Mouse (Mus musculus): ENCODE measurements around the gene Abcc10. TPM values are rescaled to one million over a fixed set of nuclear protein-coding genes. Genes with fewer than 3 reads are reported as not detected.
A peak's percentile ranks its signal among the peaks of the same experiment; 100 is the strongest.

The Abcc10 gene
- polyA plus RNA-seq, 1 experiment from 2014 or later, result 3.8 TPM

- 73% methylated on average over 6 of the region's 6 CpGs for WGBS
- Histone ChIP-seq H3K4me2 (replicated peaks; ENCODE audit: low read depth, low read length) (no peak overlapping the region), H3K9me3 (ENCODE audit: control insufficient read depth, low read length) (no peaks in the 10 kb centered on the region), H3K4me3 (ENCODE audit: low read depth, low read length) (no peak overlapping the region), H3K9ac (ENCODE audit: low read depth, low read length) (no peak overlapping the region), H3K27me3 (ENCODE audit: control insufficient read depth, insufficient read depth, low read length) (no peaks in the 10 kb centered on the region; the same call in 1 of the 2 replicates), H3K36me3 (ENCODE audit: control insufficient read depth, insufficient read depth, low read length) (peaks cover 5% of the 10 kb centered on the region; the same call in 1 of the 2 replicates), H3K4me1 (replicated peaks; ENCODE audit: control insufficient read depth, insufficient read depth, low read length) (no peaks in the 10 kb centered on the region), H3K27ac (ENCODE audit: low read depth, low read length) (no peak overlapping the region)
- no peak for DNase-seq (ENCODE audit: low spot score)
- ATAC-seq (ENCODE audit: low FRiP score), result no peak
Measured at GRCm38 (mm10) chr17:46320492-46320891, 7.7 kb downstream of the Abcc10 start.

- no peak overlapping the region for H3K9ac ChIP-seq (ENCODE audit: low read depth, low read length)
- ATAC-seq (ENCODE audit: low FRiP score) (no peak), DNase-seq (ENCODE audit: low spot score) (no peak)
- no peak overlapping the region for H3K4me2 ChIP-seq (replicated peaks; ENCODE audit: low read depth, low read length)
- no peaks in the 10 kb centered on the region for H3K27me3 ChIP-seq (ENCODE audit: control insufficient read depth, insufficient read depth, low read length)
- H3K27ac ChIP-seq (ENCODE audit: low read depth, low read length), result no peak overlapping the region
- H3K36me3 ChIP-seq (ENCODE audit: control insufficient read depth, insufficient read depth, low read length), result no peaks in the 10 kb centered on the region
- no peak overlapping the region for H3K4me3 ChIP-seq (ENCODE audit: low read depth, low read length)
- H3K9me3 ChIP-seq (ENCODE audit: control insufficient read depth, low read length), result no peaks in the 10 kb centered on the region
- no peaks in the 10 kb centered on the region for H3K4me1 ChIP-seq (replicated peaks; ENCODE audit: control insufficient read depth, insufficient read depth, low read length)
- WGBS, result 91% methylated on average over 10 of the region's 10 CpGs
Measured at GRCm38 (mm10) chr17:46315813-46316212, 12.3 kb downstream of the Abcc10 start.

GRCm38 (mm10) chr17:46313135-46313715 lies 14.9 kb downstream of the Abcc10 start:
- Histone ChIP-seq H3K4me1 (replicated peaks; ENCODE audit: control insufficient read depth, insufficient read depth, low read length) (no peaks in the 10 kb centered on the region), H3K27ac (ENCODE audit: low read depth, low read length) (no peak overlapping the region), H3K4me3 (ENCODE audit: low read depth, low read length) (no peak overlapping the region), H3K4me2 (replicated peaks; ENCODE audit: low read depth, low read length) (no peak overlapping the region), H3K9me3 (ENCODE audit: control insufficient read depth, low read length) (no peaks in the 10 kb centered on the region), H3K27me3 (ENCODE audit: control insufficient read depth, insufficient read depth, low read length) (no peaks in the 10 kb centered on the region), H3K9ac (ENCODE audit: low read depth, low read length) (no peak overlapping the region), H3K36me3 (ENCODE audit: control insufficient read depth, insufficient read depth, low read length) (no peaks in the 10 kb centered on the region)
- DNase-seq (ENCODE audit: low spot score), result no peak
- ATAC-seq (ENCODE audit: low FRiP score), result no peak
- WGBS, result 92% methylated on average over 9 of the region's 9 CpGs

DNA sequence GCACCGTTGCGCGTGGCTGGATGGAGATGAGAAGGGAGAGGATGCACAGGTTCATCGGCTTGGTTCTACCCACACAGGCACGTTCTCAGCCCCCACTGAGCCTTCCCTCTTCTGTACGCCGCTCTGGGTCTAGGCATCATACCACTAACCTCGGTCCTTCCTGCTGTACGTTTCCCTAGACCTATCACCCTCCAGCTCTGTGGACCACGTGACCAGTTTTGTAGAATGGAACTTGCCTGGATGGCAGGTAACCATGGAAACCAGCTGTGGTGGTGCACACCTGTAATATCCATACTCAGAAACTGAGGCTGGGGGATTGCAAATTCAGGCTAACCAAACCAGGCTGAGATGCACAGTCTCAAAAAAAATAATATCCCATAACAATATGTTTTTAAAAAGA lies 17.6 kb downstream of the Abcc10 start:
- Histone ChIP-seq H3K27ac (ENCODE audit: low read depth, low read length) (no peak overlapping the region), H3K4me1 (replicated peaks; ENCODE audit: control insufficient read depth, insufficient read depth, low read length) (no peaks in the 10 kb centered on the region), H3K36me3 (ENCODE audit: control insufficient read depth, insufficient read depth, low read length) (no peaks in the 10 kb centered on the region), H3K27me3 (ENCODE audit: control insufficient read depth, insufficient read depth, low read length) (no peaks in the 10 kb centered on the region), H3K9me3 (ENCODE audit: control insufficient read depth, low read length) (no peaks in the 10 kb centered on the region), H3K4me2 (replicated peaks; ENCODE audit: low read depth, low read length) (no peak overlapping the region), H3K9ac (ENCODE audit: low read depth, low read length) (no peak overlapping the region), H3K4me3 (ENCODE audit: low read depth, low read length) (no peak overlapping the region)
- WGBS, result 92% methylated on average over 10 of the region's 10 CpGs
- no peak for ATAC-seq (ENCODE audit: low FRiP score)
- DNase-seq (ENCODE audit: low spot score), result no peak

DNA sequence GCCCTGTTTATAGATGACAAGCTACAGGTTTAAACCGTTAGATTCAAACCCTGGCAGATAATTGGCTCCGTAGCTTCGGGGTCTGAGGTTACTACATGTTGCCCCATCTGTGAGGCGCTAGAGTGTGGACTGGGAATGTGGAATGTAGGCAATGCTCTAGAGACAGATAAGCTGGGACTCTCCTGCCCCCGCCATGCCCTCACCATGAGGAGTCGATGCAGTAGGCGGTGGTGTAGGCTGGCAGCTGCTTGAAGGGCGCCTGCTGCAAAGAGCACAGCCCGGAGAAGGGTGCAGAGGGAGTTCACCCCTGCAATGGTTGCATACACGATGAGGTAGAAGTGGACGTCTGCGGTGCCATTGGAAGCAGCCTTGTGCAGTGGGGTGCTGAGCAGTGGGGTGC lies 18.3 kb downstream of the Abcc10 start:
- ATAC-seq (ENCODE audit: low FRiP score), result no peak
- 85% methylated on average over 12 of the region's 12 CpGs for WGBS

DNA sequence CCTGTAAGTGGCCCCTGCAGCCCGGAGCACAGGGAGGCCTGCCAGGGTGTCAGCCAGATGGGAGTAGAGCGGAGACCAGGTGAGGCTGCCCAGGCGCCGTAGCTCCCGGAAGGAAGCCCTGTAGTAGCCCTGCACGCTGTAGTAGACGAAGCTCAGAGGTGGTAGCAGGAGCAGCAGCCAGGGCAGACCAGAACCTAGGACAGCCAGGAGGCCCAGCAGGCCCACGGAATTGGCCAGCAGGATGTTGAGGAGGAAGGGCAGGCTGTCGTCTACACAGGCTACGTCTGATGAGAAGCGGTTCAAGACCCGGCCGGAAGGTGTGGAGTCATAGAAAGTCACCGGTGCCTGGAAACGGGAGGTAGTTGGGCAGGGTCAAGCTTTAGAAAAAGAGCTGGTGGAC lies 21.2 kb downstream of the Abcc10 start:
- H3K27ac ChIP-seq (ENCODE audit: low read depth, low read length), result no peak overlapping the region
- H3K36me3 ChIP-seq (ENCODE audit: control insufficient read depth, insufficient read depth, low read length), result no peaks in the 10 kb centered on the region
- no peaks in the 10 kb centered on the region for H3K9me3 ChIP-seq (ENCODE audit: control insufficient read depth, low read length)
- no peak overlapping the region for H3K4me3 ChIP-seq (ENCODE audit: low read depth, low read length)
- 90% methylated on average over 15 of the region's 15 CpGs for WGBS
- no peak overlapping the region for H3K4me2 ChIP-seq (replicated peaks; ENCODE audit: low read depth, low read length)
- DNase-seq (ENCODE audit: low spot score) (no peak), ATAC-seq (ENCODE audit: low FRiP score) (no peak)
- H3K27me3 ChIP-seq (ENCODE audit: control insufficient read depth, insufficient read depth, low read length), result no peaks in the 10 kb centered on the region
- H3K9ac ChIP-seq (ENCODE audit: low read depth, low read length), result no peak overlapping the region
- H3K4me1 ChIP-seq (replicated peaks; ENCODE audit: control insufficient read depth, insufficient read depth, low read length), result no peaks in the 10 kb centered on the region

More for the DNA sequence above, 18.3 kb downstream of the Abcc10 start:
- no peaks in the 10 kb centered on the region for H3K36me3 ChIP-seq (ENCODE audit: control insufficient read depth, insufficient read depth, low read length)
- H3K27me3 ChIP-seq (ENCODE audit: control insufficient read depth, insufficient read depth, low read length), result no peaks in the 10 kb centered on the region
- H3K4me1 ChIP-seq (replicated peaks; ENCODE audit: control insufficient read depth, insufficient read depth, low read length), result no peaks in the 10 kb centered on the region
- H3K9ac ChIP-seq (ENCODE audit: low read depth, low read length), result no peak overlapping the region
- H3K27ac ChIP-seq (ENCODE audit: low read depth, low read length), result no peak overlapping the region
- DNase-seq (ENCODE audit: low spot score), result no peak
- no peak overlapping the region for H3K4me2 ChIP-seq (replicated peaks; ENCODE audit: low read depth, low read length)
- H3K9me3 ChIP-seq (ENCODE audit: control insufficient read depth, low read length), result no peaks in the 10 kb centered on the region
- no peak overlapping the region for H3K4me3 ChIP-seq (ENCODE audit: low read depth, low read length)

- Histone ChIP-seq H3K36me3 (ENCODE audit: control insufficient read depth, insufficient read depth, low read length) (no peaks in the 10 kb centered on the region), H3K27ac (ENCODE audit: low read depth, low read length) (no peak overlapping the region), H3K4me1 (replicated peaks; ENCODE audit: control insufficient read depth, insufficient read depth, low read length) (no peaks in the 10 kb centered on the region), H3K9me3 (ENCODE audit: control insufficient read depth, low read length) (no peaks in the 10 kb centered on the region), H3K27me3 (ENCODE audit: control insufficient read depth, insufficient read depth, low read length) (0 out of 2 replicates have a peak, but pooled peaks cover 6% of the 10 kb centered on the region), H3K9ac (ENCODE audit: low read depth, low read length) (no peak overlapping the region), H3K4me3 (ENCODE audit: low read depth, low read length) (no peak overlapping the region), H3K4me2 (replicated peaks; ENCODE audit: low read depth, low read length) (no peak overlapping the region)
- WGBS, result 88% methylated on average over 9 of the region's 9 CpGs
- ATAC-seq (ENCODE audit: low FRiP score) (no peak), DNase-seq (ENCODE audit: low spot score) (no peak)
Measured at GRCm38 (mm10) chr17:46304184-46304583, 24.0 kb downstream of the Abcc10 start.

GRCm38 (mm10) chr17:46301892-46302291 lies 26.3 kb downstream of the Abcc10 start:
- Histone ChIP-seq H3K4me2 (replicated peaks; ENCODE audit: low read depth, low read length) (no peak overlapping the region), H3K9me3 (ENCODE audit: control insufficient read depth, low read length) (no peaks in the 10 kb centered on the region), H3K4me1 (replicated peaks; ENCODE audit: control insufficient read depth, insufficient read depth, low read length) (peaks cover 12% of the 10 kb centered on the region; the same call in 1 of the 2 replicates), H3K27me3 (ENCODE audit: control insufficient read depth, insufficient read depth, low read length) (peaks cover 23% of the 10 kb centered on the region), H3K4me3 (ENCODE audit: low read depth, low read length) (no peak overlapping the region), H3K36me3 (ENCODE audit: control insufficient read depth, insufficient read depth, low read length) (no peaks in the 10 kb centered on the region), H3K9ac (ENCODE audit: low read depth, low read length) (no peak overlapping the region), H3K27ac (ENCODE audit: low read depth, low read length) (no peak overlapping the region)
- 81% methylated on average over 12 of the region's 12 CpGs for WGBS
- DNase-seq (ENCODE audit: low spot score), result no peak
- ATAC-seq (ENCODE audit: low FRiP score), result no peak

DNA sequence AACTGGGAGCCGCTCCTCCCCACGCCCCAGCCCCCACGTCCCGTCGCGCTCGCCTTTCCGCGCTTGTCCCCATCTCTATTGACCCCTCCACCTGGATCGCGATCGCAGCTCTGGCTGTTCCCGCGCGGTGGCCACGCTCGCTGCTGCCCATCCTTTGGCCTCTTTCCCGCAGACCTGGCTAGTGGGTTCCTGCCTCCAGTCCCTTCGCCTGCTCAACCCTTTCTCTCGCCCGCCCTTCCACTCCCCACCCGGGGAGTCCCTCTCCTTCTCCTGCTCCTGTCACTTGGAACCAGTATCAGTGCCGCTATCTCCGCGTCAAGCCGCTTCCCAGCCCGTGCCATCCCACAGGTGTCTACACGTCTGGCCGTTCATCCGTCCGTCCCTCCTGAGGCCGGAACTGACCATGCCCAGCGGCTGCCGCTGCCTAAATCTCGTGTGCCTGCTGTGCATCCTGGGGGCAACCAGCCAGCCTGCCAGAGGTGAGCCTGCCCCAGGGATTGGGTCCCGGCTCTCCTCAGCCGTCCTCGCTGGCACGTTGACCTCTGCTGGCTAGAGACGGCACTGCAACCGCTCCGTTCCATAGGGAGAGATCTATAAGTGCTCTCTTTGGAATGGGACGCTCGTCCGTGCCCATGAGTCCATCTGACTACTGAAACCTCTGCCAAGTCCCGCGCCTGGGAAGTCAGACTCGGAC lies 29.8 kb downstream of the Abcc10 start:
- ATAC-seq (ENCODE audit: low FRiP score), result peak; percentile 80
- Histone ChIP-seq H3K9ac (ENCODE audit: low read depth, low read length) (peak overlapping the region; percentile 58), H3K4me3 (ENCODE audit: low read depth, low read length) (peak overlapping the region; percentile 60), H3K27ac (ENCODE audit: low read depth, low read length) (no peak overlapping the region), H3K4me2 (replicated peaks; ENCODE audit: low read depth, low read length) (peak overlapping the region; percentile 100), H3K27me3 (ENCODE audit: control insufficient read depth, insufficient read depth, low read length) (peaks cover 40% of the 10 kb centered on the region), H3K9me3 (ENCODE audit: control insufficient read depth, low read length) (no peaks in the 10 kb centered on the region), H3K36me3 (ENCODE audit: control insufficient read depth, insufficient read depth, low read length) (no peaks in the 10 kb centered on the region), H3K4me1 (replicated peaks; ENCODE audit: control insufficient read depth, insufficient read depth, low read length) (peaks cover 12% of the 10 kb centered on the region; the same call in 1 of the 2 replicates)
- peak; percentile 94 for DNase-seq (ENCODE audit: low spot score)
- under 1% methylated on average over 48 of the region's 48 CpGs for WGBS

Measured in hindbrain, embryonic 11.5 days (tissue).